9 mouse cellular contexts compared by ENCODE assay signal in genomic region chr6:52203121-52203370, GRCm38 (mm10). TPM values are rescaled to one million over a fixed set of nuclear protein-coding genes. Genes with fewer than 3 reads are reported as not detected.
DNase-seq lines count a peak whose midpoint lies in the region; ATAC-seq and TF ChIP-seq lines count a peak whose summit lies in the region.
"Had no signal": no experiment of that assay in that cellular context is flagged by ENCODE, and none has a peak within 500 bp of the region (broad histone marks: within the 10 kb centered on the region; RNA-seq: fewer than 3 reads in every experiment).

No protein-coding gene starts in this region.

- no peak for ATAC-seq in liver, embryonic 16.5 days (ENCODE audit: low read depth)

- H3K4me1 ChIP-seq in liver, embryonic 16.5 days (ENCODE audit: control insufficient read depth, low read depth, low read length) = no peaks in the 10 kb centered on the region

- DNase-seq in gastrocnemius, adult 2 months = peak; percentile 16
- no peak for DNase-seq in gastrocnemius, postnatal 25 days
- peak; percentile 49 for DNase-seq in R1 (ENCODE audit: low read depth, low spot score)
- DNase-seq in kidney, adult 9 months = peak; percentile 67
- DNase-seq in embryo, embryonic 9.5 days (ENCODE audit: extremely low spot score) = no peak
- no peak for DNase-seq in left cerebral cortex, adult 9 months (ENCODE audit: low spot score in 2 of 2)
- no peak for DNase-seq in left cerebral cortex, adult 11 months (ENCODE audit: low spot score)

- peaks cover 91% of the 10 kb centered on the region for H3K27me3 ChIP-seq in liver, embryonic 16.5 days (ENCODE audit: control insufficient read depth, insufficient read depth, low read depth, low read length)

- H3K36me3 ChIP-seq in liver, embryonic 16.5 days (ENCODE audit: control insufficient read depth, insufficient read depth) = no peaks in the 10 kb centered on the region

- H3K9ac ChIP-seq in liver, embryonic 16.5 days (ENCODE audit: low read depth, low read length) = no peak overlapping the region

- H3K27ac ChIP-seq in gastrocnemius, adult 2 months = peak overlapping the region; percentile 82
- no peak overlapping the region for H3K27ac ChIP-seq in liver, embryonic 16.5 days (ENCODE audit: low read length)

- intact Hi-C loops in gastrocnemius, adult 2 months (cut with DNase I) = no loop called here

- 22% methylated on average over 10 of the region's 10 CpGs for WGBS in liver, embryonic 16.5 days (ENCODE audit: insufficient replicate concordance)

- no peaks in the 10 kb centered on the region for H3K9me3 ChIP-seq in liver, embryonic 16.5 days (replicated peaks; ENCODE audit: control insufficient read depth, low read length)

- H3K4me3 ChIP-seq in gastrocnemius, adult 2 months = peak overlapping the region; percentile 79
- H3K4me3 ChIP-seq in liver, embryonic 16.5 days (ENCODE audit: low read depth, low read length) = peak overlapping the region; percentile 48

- no peak overlapping the region for H3K4me2 ChIP-seq in liver, embryonic 16.5 days (ENCODE audit: low read depth, low read length)

- TF ChIP-seq CTCF in gastrocnemius, adult 2 months (IDR thresholded peaks at IDR 0.05) = no peak

RNA-seq across cellular contexts. Expression of gene Hoxa5, which starts 1.3 kb away (rescaled TPM):
- total RNA-seq in gastrocnemius, adult 2 months (2021) = 1 to 10 TPM; 2.2 to 2.9 TPM
- total RNA-seq in gastrocnemius, postnatal 25 days (2021) = 1 to 10 TPM; 1.9 to 3.5 TPM
- polyA plus RNA-seq in liver, embryonic 16.5 days (2015; fragmentation: Nextera tagmentation; extraction: Ambion mirVana) = 0.26 and 0.68 TPM in 2 replicates

RNA-seq across cellular contexts. Expression of gene Hoxa6, which starts 5.5 kb away (rescaled TPM):
- total RNA-seq in gastrocnemius, adult 2 months (2021) = 1 to 10 TPM; 2.6 to 2.7 TPM
- 1 to 10 TPM; 1.8 to 2.8 TPM for total RNA-seq in gastrocnemius, postnatal 25 days (2021)
- not detected in 2 replicates for polyA plus RNA-seq in liver, embryonic 16.5 days (2015; fragmentation: Nextera tagmentation; extraction: Ambion mirVana)

RNA-seq across cellular contexts. Expression of gene Hoxa3, which starts 10.1 kb away (rescaled TPM):
- total RNA-seq in gastrocnemius, adult 2 months (2021) = 1 to 10 TPM; 2.8 to 3.1 TPM
- total RNA-seq in gastrocnemius, postnatal 25 days (2021) = 1 to 10 TPM; 2.4 to 3.3 TPM
- polyA plus RNA-seq in liver, embryonic 16.5 days (2015; fragmentation: Nextera tagmentation; extraction: Ambion mirVana) = 0.14 and 0.27 TPM in 2 replicates

RNA-seq across cellular contexts. Expression of gene Gm28308, which starts 10.1 kb away (rescaled TPM):
- under 1 TPM in 1 of 2 experiments, not detected in 1; 0.82 TPM for total RNA-seq in gastrocnemius, adult 2 months (2021)
- total RNA-seq in gastrocnemius, postnatal 25 days (2021) = under 1 TPM in 1 of 2 experiments, not detected in 1; 0.46 TPM
- polyA plus RNA-seq in liver, embryonic 16.5 days (2015; fragmentation: Nextera tagmentation; extraction: Ambion mirVana) = not detected in 2 replicates
- total RNA-seq: adrenal gland, adult 18-20 months had no signal

RNA-seq across cellular contexts. Expression of gene Hoxa4, which starts 11.5 kb away (rescaled TPM):
- total RNA-seq in gastrocnemius, adult 2 months (2021) = 1 to 10 TPM; 2.7 to 3.3 TPM
- 1 to 10 TPM; 2.3 to 2.8 TPM for total RNA-seq in gastrocnemius, postnatal 25 days (2021)
- 0.07 and 0.13 TPM in 2 replicates for polyA plus RNA-seq in liver, embryonic 16.5 days (2015; fragmentation: Nextera tagmentation; extraction: Ambion mirVana)

Comparison
In these comparisons a context has a peak if more than half of its experiments do, and no peak if none do; other contexts are left out.
1. DNase-seq: peak in gastrocnemius, adult 2 months (single experiment), R1 (single experiment) and kidney, adult 9 months (single experiment); none in gastrocnemius, postnatal 25 days (single experiment), embryo, embryonic 9.5 days (single experiment), left cerebral cortex, adult 9 months (0 of 2) and left cerebral cortex, adult 11 months (single experiment).